Mouse (Mus musculus) kidney, adult 2 months (tissue): ENCODE measurements around the gene Hist1h2ad. TPM values are rescaled to one million over a fixed set of nuclear protein-coding genes. Genes with fewer than 3 reads are reported as not detected.
"Not testable (repeated sequence)": the region's sequence is repeated elsewhere in the genome, so short reads cannot be mapped to it uniquely, and the experiment has no call there.

ENCODE experiments used
- DNase-seq: peaks from one replicate; pipeline ENCODE4 v3.0.0; 2021
- H3K27ac ChIP-seq: fragments of 200-500 bp; 2 replicates; pipeline ENCODE4 v1.5.1; 2012; ENCODE audit warnings: low read depth, low read length, control low read depth, inconsistent platforms; ENCODE audit not compliant: insufficient read depth
- H3K27me3 ChIP-seq: fragments of 200-500 bp; replicated peaks from 2 replicates; pipeline ENCODE4 v1.6.1; 2012; ENCODE audit warnings: mild to moderate bottlenecking, moderate library complexity, low read length, inconsistent platforms; ENCODE audit not compliant: control insufficient read depth, insufficient read depth
- H3K36me3 ChIP-seq: fragments of 200-500 bp; 2 replicates; pipeline ENCODE4 v1.6.1; 2012; ENCODE audit warnings: mild to moderate bottlenecking, moderate library complexity, low read length, inconsistent platforms; ENCODE audit not compliant: control insufficient read depth, insufficient read depth
- H3K4me1 ChIP-seq: fragments of 200-500 bp; 2 replicates; pipeline ENCODE4 v1.6.1; 2011; ENCODE audit warnings: low read length; ENCODE audit not compliant: control insufficient read depth, insufficient read depth
- H3K4me3 ChIP-seq: fragments of 200-500 bp; 2 replicates; pipeline ENCODE4 v1.5.1; 2011; ENCODE audit warnings: mild to moderate bottlenecking, low read depth, low read length, control low read depth; ENCODE audit not compliant: insufficient read depth
- CTCF ChIP-seq: fragments of 200-500 bp; conservative IDR thresholded peaks from 2 replicates; pipeline ENCODE4 v1.5.1; 2011; ENCODE audit warnings: low read depth, mild to moderate bottlenecking, control low read depth, low read length, moderate library complexity, mixed read lengths; ENCODE audit not compliant: insufficient read depth, insufficient read length
- POLR2A ChIP-seq: fragments of 200-500 bp; IDR thresholded peaks from one replicate; pipeline ENCODE4 v1.6.1; 2011; ENCODE audit warnings: low read depth, low read length, control low read depth
- WGBS: fragments of 180-500 bp; shearing (Covaris S2); methylation state at CpG from one replicate; pipeline ENCODE4 v1.1.7; 2018; 5-methylcytosine and 5-hydroxymethylcytosine counted together
- polyA plus RNA-seq: library from polyadenylated mRNA; depleted of rRNA; stranded (reverse); fragments of >200 nt; gene quantifications from 2 replicates; pipeline ENCODE4 v1.2.3, GENCODE M21; 2012

Gene Hist1h2ad
- polyA plus RNA-seq, 1 experiment, result not detected

- peak within 1 kb of the TSS; percentile 94 for H3K27ac ChIP-seq
- peak; percentile 99 for DNase-seq
- peaks cover 11% of the 10 kb centered on the region; the same call in 1 of the 2 replicates for H3K4me1 ChIP-seq
- TF ChIP-seq CTCF (no peak), POLR2A (peak; percentile 98)
- peak within 1 kb of the TSS; percentile 59 for H3K4me3 ChIP-seq
- under 1% methylated on average over 64 of the region's 70 CpGs for WGBS
- no peaks in the 10 kb centered on the region for H3K27me3 ChIP-seq
- H3K36me3 ChIP-seq, result no peaks in the 10 kb centered on the region
Observed at GRCm38 (mm10) chr13:23530901-23531875, 43.0 kb upstream of the Hist1h2ad start, which contains the start of gene Hist1h4h. Hist1h4h (plus strand) TSS chr13:23531050.

GRCm38 (mm10) chr13:23532262-23533075, 41.7 kb upstream of the Hist1h2ad start:
- TF ChIP-seq CTCF (no peak), POLR2A (no peak)
- DNase-seq, result no peak
- Histone ChIP-seq H3K4me1 (peaks cover 11% of the 10 kb centered on the region; the same call in 1 of the 2 replicates), H3K36me3 (no peaks in the 10 kb centered on the region), H3K27me3 (no peaks in the 10 kb centered on the region), H3K4me3 (0 out of 2 replicates have a peak overlapping the region, but pooled peaks have one; percentile 12), H3K27ac (no peak overlapping the region)
- WGBS, result 20% methylated on average over 9 of the region's 9 CpGs

GRCm38 (mm10) chr13:23533560-23534367, 40.4 kb upstream of the Hist1h2ad start, which contains the start of gene Hist1h2af:
Hist1h2af (plus strand) TSS chr13:23533906.
- WGBS, result under 1% methylated on average over 25 of the region's 53 CpGs
- not testable (repeated sequence) for H3K27me3 ChIP-seq, H3K27ac ChIP-seq, H3K36me3 ChIP-seq
- Histone ChIP-seq H3K4me3 (peak within 1 kb of the TSS; percentile 50; the same call in 1 of the 2 replicates), H3K4me1 (peaks cover 11% of the 10 kb centered on the region; the same call in 1 of the 2 replicates)
- peak; percentile 70 for DNase-seq

- H3K27ac ChIP-seq, result no peak overlapping the region
- DNase-seq, result no peak
- no peak for TF ChIP-seq POLR2A
- no peak for TF ChIP-seq CTCF
- WGBS, result under 1% methylated on average over 15 of the region's 15 CpGs
- H3K4me1 ChIP-seq, result peaks cover 11% of the 10 kb centered on the region; the same call in 1 of the 2 replicates
- no peak overlapping the region for H3K4me3 ChIP-seq
- no peaks in the 10 kb centered on the region for H3K27me3 ChIP-seq
- no peaks in the 10 kb centered on the region for H3K36me3 ChIP-seq
Observed at GRCm38 (mm10) chr13:23534368-23535131, 39.6 kb upstream of the Hist1h2ad start.

GRCm38 (mm10) chr13:23535137-23536075, 38.8 kb upstream of the Hist1h2ad start, which contains the start of gene Hist1h3g:
Hist1h3g (plus strand) TSS chr13:23535422.
- H3K4me3 ChIP-seq, result peak within 1 kb of the TSS; percentile 45
- peak; percentile 94 for DNase-seq
- H3K27ac ChIP-seq, H3K36me3 ChIP-seq, H3K27me3 ChIP-seq: not testable (repeated sequence)
- peaks cover 11% of the 10 kb centered on the region; the same call in 1 of the 2 replicates for H3K4me1 ChIP-seq
- 1% methylated on average over 48 of the region's 62 CpGs for WGBS
